17 mouse cellular contexts compared by ENCODE assay signal in the genomic region with DNA sequence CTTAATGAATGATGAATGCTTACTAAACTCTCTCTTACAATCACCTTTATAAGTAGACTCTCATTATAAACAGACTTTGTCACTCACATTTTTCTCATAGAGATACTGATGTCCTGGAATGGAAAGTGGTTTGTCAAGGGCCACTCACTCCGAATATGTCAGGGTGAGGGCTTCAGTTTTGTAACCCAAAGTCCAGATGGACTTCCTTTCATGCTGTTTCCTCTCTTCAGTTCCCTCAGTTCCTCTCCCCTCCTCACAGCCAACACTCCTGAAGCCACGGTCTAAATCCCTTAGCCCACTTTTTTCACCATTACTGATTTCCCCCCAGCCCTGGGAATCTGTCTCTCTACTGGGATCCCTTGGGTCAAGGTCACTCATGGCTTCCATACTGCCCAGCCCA.
"Had no signal": no experiment of that assay in that cellular context is flagged by ENCODE, and none has a peak within 500 bp of the region (broad histone marks: within the 10 kb centered on the region; RNA-seq: fewer than 3 reads in every experiment).

No protein-coding gene starts in this region.

- DNase-seq: liver, postnatal 0 days; lung, adult 2 months; lung, postnatal 14 days; lung, postnatal 36 days; right cerebral cortex, postnatal 14 days; thymus, adult 18-20 months; thymus, postnatal 14 days; thymus, postnatal 36 days had no signal

- H3K4me3 ChIP-seq: liver, embryonic 15.5 days; lung, embryonic 15.5 days; megakaryocyte, embryonic 14.5 days; midbrain, embryonic 13.5 days; midbrain, embryonic 15.5 days; neural tube, embryonic 12.5 days had no signal

- H3K4me1 ChIP-seq: midbrain, embryonic 13.5 days; midbrain, embryonic 15.5 days; neural tube, embryonic 12.5 days had no signal

- H3K27me3 ChIP-seq: liver, embryonic 15.5 days; lung, embryonic 15.5 days; megakaryocyte, embryonic 14.5 days; midbrain, embryonic 15.5 days; neural tube, embryonic 12.5 days had no signal

- H3K27ac ChIP-seq: liver, embryonic 15.5 days; lung, embryonic 15.5 days; macrophage; midbrain, embryonic 13.5 days; midbrain, embryonic 15.5 days; neural tube, embryonic 12.5 days had no signal

- H3K36me3 ChIP-seq: liver, embryonic 15.5 days; lung, embryonic 15.5 days; midbrain, embryonic 13.5 days; midbrain, embryonic 15.5 days; neural tube, embryonic 12.5 days had no signal

- H3K4me2 ChIP-seq: liver, embryonic 15.5 days; lung, embryonic 15.5 days; midbrain, embryonic 11.5 days; midbrain, embryonic 13.5 days; midbrain, embryonic 15.5 days; neural tube, embryonic 12.5 days had no signal

- ATAC-seq: liver, postnatal 0 days; lung, postnatal 0 days; midbrain, embryonic 13.5 days; midbrain, embryonic 15.5 days had no signal

- H3K9ac ChIP-seq: liver, embryonic 15.5 days; liver, postnatal 0 days; lung, embryonic 15.5 days; midbrain, embryonic 13.5 days; midbrain, embryonic 15.5 days; neural tube, embryonic 12.5 days had no signal

- H3K9me3 ChIP-seq: liver, embryonic 15.5 days; lung, embryonic 15.5 days; megakaryocyte, embryonic 14.5 days; midbrain, embryonic 13.5 days; midbrain, embryonic 15.5 days; neural tube, embryonic 12.5 days had no signal
